Mouse (Mus musculus) heart, adult 2 months (tissue): Measurements from ENCODE around the gene Cnot1. TPM values are rescaled to one million over a fixed set of nuclear protein-coding genes. Genes with fewer than 3 reads are reported as not detected.

Experiments used
- DNase-seq, 2 experiments: peaks; one replicate each; pipeline ENCODE4 v3.0.0; 2021
- H3K27ac ChIP-seq: fragments of 200-600 bp; 2 replicates; pipeline ENCODE4 v1.8.1; 2022
- H3K27me3 ChIP-seq: fragments of 200-500 bp; 2 replicates; pipeline ENCODE4 v1.6.1; 2012; ENCODE audit warnings: mild to moderate bottlenecking, low read length, inconsistent platforms, mixed read lengths; ENCODE audit not compliant: control insufficient read depth, insufficient read depth
- H3K36me3 ChIP-seq: fragments of 200-500 bp; 2 replicates; pipeline ENCODE4 v1.6.1; 2012; ENCODE audit warnings: low read length, inconsistent platforms; ENCODE audit not compliant: control insufficient read depth, insufficient read depth
- H3K4me1 ChIP-seq: fragments of 200-500 bp; 2 replicates; pipeline ENCODE4 v1.6.1; 2011; ENCODE audit warnings: low read length; ENCODE audit not compliant: control insufficient read depth, insufficient read depth
- H3K4me3 ChIP-seq: fragments of 200-600 bp; 2 replicates; pipeline ENCODE4 v1.8.1; 2022
- H3K79me2 ChIP-seq: fragments of 200-500 bp; replicated peaks from 2 replicates; pipeline ENCODE4 v1.6.1; 2012; ENCODE audit warnings: mild to moderate bottlenecking, inconsistent platforms, low read length, moderate library complexity, mixed read lengths; ENCODE audit not compliant: control insufficient read depth, insufficient read depth
- H3K9ac ChIP-seq: fragments of 200-500 bp; 2 replicates; pipeline ENCODE4 v1.6.1; 2012; ENCODE audit warnings: low read depth, mild to moderate bottlenecking, control low read depth, inconsistent platforms, low read length, mixed read lengths
- CTCF ChIP-seq: fragments of 200-600 bp; IDR thresholded peaks from 2 replicates; pipeline ENCODE4 v1.8.1; 2022; ENCODE audit warnings: antibody characterized with exemption, mild to moderate bottlenecking, moderate library complexity
- EP300 ChIP-seq: fragments of 200-500 bp; IDR thresholded peaks from 2 replicates; pipeline ENCODE4 v1.6.1; 2011; ENCODE audit warnings: low read depth, low read length, control low read depth; ENCODE audit not compliant: insufficient read depth
- POLR2A ChIP-seq: fragments of 200-500 bp; IDR thresholded peaks from 2 replicates; pipeline ENCODE4 v1.6.1; 2011; ENCODE audit warnings: mild to moderate bottlenecking, low read depth, low read length, control low read depth; ENCODE audit not compliant: insufficient read depth
- WGBS: fragments of 180-500 bp; shearing (Covaris S2); methylation state at CpG from one replicate; pipeline ENCODE4 v1.1.7; 2018; 5-methylcytosine and 5-hydroxymethylcytosine counted together
- intact Hi-C: fragments of 180-260 bp; cut with DNase I; formaldehyde crosslinking; loops from one replicate; pipeline ENCODE4 v1.15.1; 2025
- polyA plus RNA-seq: library from polyadenylated mRNA; depleted of rRNA; stranded (reverse); fragments of >200 nt; gene quantifications from 2 replicates; pipeline ENCODE4 v1.2.3, GENCODE M21; 2012
- total RNA-seq, 2 experiments: library from RNA; stranded (reverse); gene quantifications; 2 replicates each; pipeline ENCODE4 v1.2.3; 2021

Cnot1 gene
- total and polyA plus RNA-seq, 3 experiments: 51.0 to 116 (median 107) TPM

GRCm38 (mm10) chr8:95715676-95716531 lies 91.4 kb downstream of the Cnot1 start, which contains the start of gene Setd6:
Setd6 (plus strand) TSS chr8:95715881.
- H3K9ac ChIP-seq: peak within 1 kb of the TSS; percentile 90
- H3K27ac ChIP-seq: peak within 1 kb of the TSS; percentile 75
- H3K4me1 ChIP-seq: peaks cover 2% of the 10 kb centered on the region; the same call in 1 of the 2 replicates
- under 1% methylated on average over 77 of the region's 79 CpGs for WGBS
- DNase-seq: peak; percentile 89 to 92
- peak within 1 kb of the TSS; percentile 73 for H3K4me3 ChIP-seq
- intact Hi-C loops: no loop called here
- H3K27me3 ChIP-seq: no peaks in the 10 kb centered on the region
- TF ChIP-seq POLR2A: peak; percentile 75
- TF ChIP-seq CTCF: no peak
- 0 out of 2 replicates have a peak, but pooled peaks have one; percentile 24 for TF ChIP-seq EP300
- no peaks in the 10 kb centered on the region for H3K36me3 ChIP-seq
- no peaks in the 10 kb centered on the region for H3K79me2 ChIP-seq

DNA sequence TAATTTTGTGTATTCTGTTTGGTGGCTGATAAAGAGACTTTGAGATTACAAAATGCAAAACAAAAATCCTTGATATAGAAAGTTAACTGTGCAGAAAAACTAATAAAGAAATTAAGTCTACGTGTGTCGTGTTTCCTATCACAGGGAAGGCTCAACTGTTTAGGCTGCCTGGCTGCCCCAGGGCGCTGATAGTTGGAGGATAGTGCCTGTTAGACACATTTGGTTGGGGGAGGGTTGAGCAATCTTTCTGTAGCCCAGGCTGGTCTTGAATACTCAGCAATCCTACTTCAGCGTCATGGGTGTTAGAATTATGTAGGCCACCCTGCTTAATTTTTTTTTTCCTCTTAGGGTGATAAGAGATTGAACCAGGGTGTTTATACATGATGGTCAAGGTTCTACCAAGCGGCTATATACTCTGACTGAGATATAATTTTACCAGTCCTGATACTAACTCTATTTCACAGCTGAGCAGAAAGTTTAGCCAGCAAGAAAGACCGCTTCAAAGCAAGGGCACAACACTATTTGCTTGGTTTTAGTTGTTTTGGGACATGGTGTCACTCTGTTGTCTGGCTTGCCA lies 92.3 kb downstream of the Cnot1 start:
- 75% methylated on average over 6 of the region's 6 CpGs for WGBS
- DNase-seq: no peak
- no peaks in the 10 kb centered on the region for H3K27me3 ChIP-seq
- no peak overlapping the region; the same call in 1 of the 2 replicates for H3K9ac ChIP-seq
- intact Hi-C loops: loop anchor here (5.0 kb wide), 1 partner anchor 202 kb away; no protein-coding TSS in a partner anchor
- H3K4me3 ChIP-seq: peak overlapping the region; percentile 73
- TF ChIP-seq POLR2A (no peak), EP300 (no peak), CTCF (no peak)
- peak overlapping the region; percentile 75 for H3K27ac ChIP-seq
- H3K36me3 ChIP-seq: no peaks in the 10 kb centered on the region
- no peaks in the 10 kb centered on the region for H3K79me2 ChIP-seq
- peaks cover 2% of the 10 kb centered on the region; the same call in 1 of the 2 replicates for H3K4me1 ChIP-seq

- H3K27ac ChIP-seq: no peak overlapping the region
- 94% methylated on average over 4 of the region's 4 CpGs for WGBS
- no peak for TF ChIP-seq POLR2A
- TF ChIP-seq EP300: no peak
- TF ChIP-seq CTCF: no peak
- no peak overlapping the region for H3K9ac ChIP-seq
- H3K4me3 ChIP-seq: no peak overlapping the region
- H3K79me2 ChIP-seq: no peaks in the 10 kb centered on the region
- H3K4me1 ChIP-seq: peaks cover 2% of the 10 kb centered on the region; the same call in 1 of the 2 replicates
- no peaks in the 10 kb centered on the region for H3K36me3 ChIP-seq
- no peaks in the 10 kb centered on the region for H3K27me3 ChIP-seq
- no peak for DNase-seq
- intact Hi-C loops: loop anchor here (5.0 kb wide), 1 partner anchor 203 kb away; no protein-coding TSS in a partner anchor
These were observed 92.9 kb downstream of the Cnot1 start for GRCm38 (mm10) chr8:95714367-95714766.

- peaks cover 2% of the 10 kb centered on the region; the same call in 1 of the 2 replicates for H3K4me1 ChIP-seq
- peak; percentile 60 to 73 for DNase-seq
- H3K79me2 ChIP-seq: no peaks in the 10 kb centered on the region
- H3K9ac ChIP-seq: no peak overlapping the region
- H3K36me3 ChIP-seq: no peaks in the 10 kb centered on the region
- H3K4me3 ChIP-seq: no peak overlapping the region
- H3K27ac ChIP-seq: no peak overlapping the region
- intact Hi-C loops: loop anchor here (1.0 to 5.0 kb wide), 2 partner anchors 119 to 204 kb away; no protein-coding TSS in a partner anchor
- no peaks in the 10 kb centered on the region for H3K27me3 ChIP-seq
- WGBS: 76% methylated on average over 19 of the region's 19 CpGs
- TF ChIP-seq CTCF: peak; percentile 89
- TF ChIP-seq POLR2A: no peak
- TF ChIP-seq EP300: 0 out of 2 replicates have a peak, but pooled peaks have one; percentile 31
These were observed 93.9 kb downstream of the Cnot1 start for GRCm38 (mm10) chr8:95713100-95714010.

DNA sequence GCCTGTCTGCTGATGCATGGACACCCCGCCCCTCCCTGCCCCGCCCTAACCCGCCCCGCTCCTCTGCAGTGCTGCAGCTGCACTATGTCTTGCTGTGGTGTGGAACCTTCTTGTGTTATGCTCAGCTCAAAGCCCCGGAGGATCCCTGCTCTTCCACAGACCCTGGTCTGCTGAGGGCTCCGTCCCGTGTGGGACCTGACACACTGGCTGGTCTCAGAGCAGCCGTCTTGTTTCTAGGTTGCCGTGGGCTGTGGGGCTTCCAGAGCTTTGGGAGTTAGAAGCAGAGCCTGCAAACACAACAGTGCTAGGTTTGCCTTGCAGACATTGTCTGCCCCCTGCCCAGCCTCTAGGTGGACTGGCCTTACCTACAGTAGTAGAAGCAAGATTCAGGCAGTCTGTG lies 94.9 kb downstream of the Cnot1 start:
- no peak overlapping the region for H3K4me3 ChIP-seq
- H3K79me2 ChIP-seq: no peaks in the 10 kb centered on the region
- no peak overlapping the region for H3K9ac ChIP-seq
- TF ChIP-seq EP300 (no peak), POLR2A (no peak), CTCF (no peak)
- no peaks in the 10 kb centered on the region for H3K27me3 ChIP-seq
- WGBS: 80% methylated on average over 9 of the region's 9 CpGs
- peak in 1 of 2 experiments; percentile 14 for DNase-seq
- intact Hi-C loops: loop anchor here (5.0 kb wide), 1 partner anchor 205 kb away; no protein-coding TSS in a partner anchor
- peaks cover 2% of the 10 kb centered on the region; the same call in 1 of the 2 replicates for H3K4me1 ChIP-seq
- no peaks in the 10 kb centered on the region for H3K36me3 ChIP-seq
- H3K27ac ChIP-seq: no peak overlapping the region
